Mouse (Mus musculus) kidney, adult 9 months (tissue): ENCODE results near the gene Vamp1.
A peak's percentile ranks its signal among the peaks of the same experiment; 100 is the strongest.

Experiments
- DNase-seq: peaks from one replicate; pipeline ENCODE4 v3.0.0; 2022

The Vamp1 gene

DNA sequence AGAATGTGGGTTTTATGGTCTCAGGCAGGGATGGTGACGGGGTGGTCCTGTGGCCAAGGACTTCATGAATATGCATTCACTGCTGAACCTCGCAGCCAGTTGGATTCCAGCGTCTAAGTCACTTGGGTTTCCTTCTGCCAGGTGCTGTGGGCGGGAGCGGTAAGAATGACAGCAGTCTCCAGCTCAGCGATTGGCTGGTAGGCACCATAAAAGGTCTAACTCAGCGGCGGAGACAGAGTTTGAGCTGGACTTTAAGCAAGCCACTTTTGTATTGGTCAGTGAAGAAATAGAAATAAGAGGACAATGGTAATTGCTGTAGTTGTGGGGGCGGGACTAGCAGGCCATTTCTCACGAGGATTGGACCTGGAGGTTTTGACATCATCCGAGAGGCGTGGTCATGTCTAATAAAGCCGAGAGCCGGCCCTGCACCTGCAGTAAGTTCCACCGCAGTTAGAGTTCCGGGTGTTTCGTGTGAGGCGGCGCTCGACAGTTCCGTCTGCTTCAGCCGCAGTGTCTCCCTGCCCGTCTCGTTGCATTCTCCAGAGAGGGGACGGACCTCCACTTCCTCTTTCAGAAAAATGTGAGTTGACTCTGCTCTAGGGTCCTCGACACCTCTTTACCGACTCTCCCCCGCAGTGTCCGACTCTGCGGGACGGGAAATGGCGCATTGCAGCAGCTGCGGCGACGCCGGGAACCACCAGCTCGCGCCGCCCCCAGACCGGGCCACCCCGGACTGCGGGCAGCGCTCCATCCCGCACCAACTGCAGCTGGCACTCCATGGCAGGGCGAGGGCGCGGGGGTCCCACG is at the start of gene Vamp1:
Gene Vamp1 (plus strand): TSS at position 404 of the 807 bp plus-strand sequence.
- DNase-seq = peak; percentile 99

DNA sequence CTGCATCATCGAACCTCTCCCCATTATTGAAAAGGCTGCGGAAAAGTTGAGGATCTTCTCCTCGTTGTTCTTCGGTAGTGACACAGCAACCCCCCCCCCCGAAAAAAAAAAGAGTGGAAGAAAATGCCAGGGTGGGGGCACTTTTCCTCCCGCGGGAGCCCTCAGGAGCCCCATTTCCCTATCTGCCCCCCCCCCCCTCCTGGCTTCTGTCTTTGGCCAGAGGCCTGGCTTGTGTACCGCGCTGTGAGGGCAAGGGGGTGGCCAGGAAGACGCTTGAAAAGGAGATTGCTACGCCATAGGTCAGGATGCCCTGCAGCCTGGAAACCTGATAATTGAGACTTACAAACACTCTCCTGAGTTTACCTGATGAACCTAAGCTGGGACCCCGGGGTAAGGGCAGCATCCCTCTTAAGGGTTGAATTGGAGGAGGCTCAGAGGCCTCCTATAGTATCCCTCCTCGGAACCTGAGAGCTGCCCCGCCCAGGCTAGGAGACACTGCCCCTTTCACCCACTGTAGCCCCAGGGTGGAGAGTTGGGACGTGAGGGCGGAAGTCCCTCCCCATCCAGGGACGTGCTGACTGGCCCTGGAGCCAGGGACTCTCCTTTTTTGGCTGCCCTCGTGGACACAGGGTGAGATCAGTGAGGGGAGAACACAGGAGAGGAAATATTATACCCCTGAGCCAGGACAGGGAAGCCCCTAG is 49.1 kb upstream of the Vamp1 start, which contains the start of gene Gapdh:
Gene Gapdh (minus strand): TSS at position 417 of the 701 bp plus-strand sequence.
- DNase-seq = peak; percentile 94

DNA sequence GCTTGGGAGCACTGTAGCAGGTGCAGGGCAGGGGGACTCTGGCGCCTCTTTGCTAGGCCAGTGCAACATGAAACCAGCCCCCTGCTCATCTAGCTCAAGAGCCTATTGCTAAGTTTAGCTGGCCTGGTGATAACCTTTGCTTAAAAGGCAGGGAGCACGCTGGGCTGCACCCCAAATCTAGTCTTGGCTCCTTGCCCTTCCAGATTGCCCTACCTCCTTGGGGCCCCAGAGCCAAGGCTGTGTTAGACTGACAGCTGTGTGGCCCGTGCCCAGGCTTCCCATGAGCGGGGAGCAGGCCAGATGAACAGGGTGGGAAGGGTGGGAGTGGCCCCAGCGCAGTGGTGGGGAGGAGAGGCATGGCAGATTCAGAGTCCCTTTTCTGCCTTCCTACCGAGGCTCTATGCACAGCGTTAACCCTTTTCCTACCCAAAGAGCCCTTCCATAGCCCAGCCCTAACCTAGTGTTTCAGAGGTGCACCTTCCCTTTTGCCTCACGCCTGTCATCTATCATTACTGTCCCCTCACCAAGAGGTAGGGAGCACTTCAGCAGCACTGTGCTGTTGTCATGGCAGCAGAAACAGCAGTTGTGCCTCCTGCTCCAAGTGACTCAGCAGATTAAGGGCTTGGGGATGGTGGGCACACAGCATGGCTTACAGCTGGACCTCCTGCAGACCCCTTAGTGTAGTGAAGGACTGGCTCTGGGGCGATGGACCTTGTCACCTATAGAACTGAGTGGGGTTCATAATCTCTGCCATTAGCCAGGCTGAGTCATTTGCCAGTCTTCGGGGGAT is 48.3 kb upstream of the Vamp1 start:
- DNase-seq = no peak

- DNase-seq = no peak
Measured at GRCm38 (mm10) chr6:125168086-125168485, 47.3 kb upstream of the Vamp1 start.

DNA sequence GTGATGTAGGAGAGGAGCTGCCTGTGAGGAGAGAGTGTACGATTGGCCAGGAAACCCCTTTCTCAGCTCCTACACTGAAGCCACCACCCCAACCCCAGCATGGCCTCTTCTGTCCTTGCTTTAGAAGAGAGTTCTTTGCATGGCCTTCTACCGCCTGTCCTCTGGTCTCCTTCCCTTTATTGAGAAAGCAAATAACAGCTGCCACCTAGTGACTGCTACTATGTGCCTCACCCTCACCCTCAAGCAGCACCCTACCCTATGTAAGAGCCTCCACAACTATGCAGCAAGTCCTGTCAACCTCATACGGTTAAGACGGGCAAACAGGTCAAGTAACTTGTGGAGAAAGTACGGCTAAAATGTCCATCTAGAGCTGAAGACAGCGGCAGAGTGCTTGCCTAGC is 45.2 kb upstream of the Vamp1 start:
- no peak for DNase-seq

DNA sequence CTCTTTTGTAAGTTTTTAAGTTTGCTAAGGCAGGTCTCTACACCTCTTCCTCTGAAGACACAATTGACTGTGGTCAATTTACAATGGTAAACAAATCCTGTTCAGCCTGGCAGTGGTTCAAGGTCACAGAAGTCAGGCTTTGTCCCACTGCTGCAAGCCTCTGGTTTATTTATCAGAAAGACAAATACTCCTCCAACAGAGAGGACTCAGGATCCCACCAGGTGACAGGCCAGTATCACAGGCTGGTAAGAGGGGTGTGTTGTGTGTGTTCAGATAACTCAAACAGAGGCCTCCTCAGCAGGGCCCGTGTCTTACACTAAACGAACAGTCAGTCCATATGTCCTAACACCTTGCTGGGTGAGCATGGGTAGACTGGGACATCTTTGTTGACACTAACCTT is 42.9 kb upstream of the Vamp1 start:
- no peak for DNase-seq

GRCm38 (mm10) chr6:125173256-125173655 is 42.1 kb upstream of the Vamp1 start:
- no peak for DNase-seq

DNA sequence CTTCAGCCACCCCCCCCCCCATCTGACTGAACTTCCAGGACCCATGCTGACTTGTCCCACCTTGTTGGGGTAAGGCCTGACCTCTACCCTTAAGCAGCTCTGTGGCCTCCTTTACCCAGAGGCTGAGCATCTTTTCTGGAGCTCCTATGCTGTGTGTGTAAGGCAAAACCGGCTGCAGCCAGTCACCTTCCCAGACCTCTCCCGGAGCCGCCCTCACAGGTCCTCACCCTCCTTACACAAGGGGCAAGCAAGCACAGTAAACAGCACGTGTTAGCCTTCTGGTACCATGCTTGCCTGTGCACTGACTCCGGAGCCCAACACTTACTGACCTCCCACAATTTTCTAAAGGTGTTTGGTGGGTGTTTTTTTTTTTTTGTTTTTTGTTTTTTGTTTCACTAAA is 39.9 kb upstream of the Vamp1 start:
- no peak for DNase-seq

DNA sequence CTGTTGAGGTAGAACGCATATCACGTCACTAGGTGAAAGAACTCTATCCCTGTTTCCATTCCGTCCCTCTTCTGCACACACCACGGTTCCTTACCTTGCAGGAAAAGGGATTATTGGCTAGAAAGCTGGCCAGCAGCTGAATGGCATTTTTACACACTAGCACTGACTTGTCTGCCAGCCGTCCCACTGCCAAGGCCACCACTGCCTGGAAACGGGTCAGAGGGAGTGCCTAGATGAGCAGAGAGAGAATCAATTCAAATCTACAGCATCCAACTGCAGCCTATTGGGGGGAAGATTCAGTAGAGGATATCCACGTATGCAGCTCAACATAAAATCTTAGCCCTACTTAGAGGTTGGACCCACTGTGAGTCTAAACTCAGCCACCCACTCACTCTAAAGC is 35.8 kb upstream of the Vamp1 start:
- no peak for DNase-seq

DNA sequence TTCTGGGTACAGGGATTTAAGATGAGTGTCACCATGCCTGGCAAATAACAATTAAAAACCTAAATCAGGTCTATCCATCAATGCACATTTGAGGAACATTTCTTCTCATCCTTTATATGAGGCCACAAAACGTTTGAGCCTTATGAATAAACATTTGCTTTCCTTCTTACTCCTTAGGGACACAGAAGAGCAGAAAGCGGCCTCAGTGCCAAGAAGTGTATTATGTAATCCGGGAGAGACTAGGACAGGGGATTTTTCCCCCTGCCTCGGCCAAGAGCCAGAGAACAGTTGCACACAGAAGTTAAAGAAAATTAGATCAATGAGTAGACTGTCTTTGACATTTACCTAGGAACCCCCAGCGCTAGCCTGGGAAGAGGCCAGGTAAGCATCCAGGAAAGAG is 33.2 kb upstream of the Vamp1 start:
- no peak for DNase-seq

- DNase-seq = no peak
Measured at GRCm38 (mm10) chr6:125186203-125186602, 29.1 kb upstream of the Vamp1 start.

DNA sequence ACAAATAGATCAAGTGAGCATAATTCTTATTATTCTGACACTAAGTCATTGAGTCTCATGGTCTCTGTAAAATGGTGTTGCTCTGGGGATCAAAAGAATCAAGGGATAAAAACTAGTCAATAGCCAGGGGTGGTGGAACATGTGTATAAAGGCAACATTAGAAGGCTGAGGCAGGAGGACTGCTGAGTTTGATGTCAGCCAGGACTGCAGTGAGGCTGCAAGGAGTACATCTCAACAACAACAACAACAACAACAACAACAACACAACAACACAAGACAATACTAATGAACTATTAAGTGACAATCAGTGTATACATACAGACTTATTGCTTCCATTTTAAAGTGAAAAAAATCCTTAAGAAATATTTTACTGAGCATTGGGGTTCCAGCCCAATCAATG is 24.5 kb upstream of the Vamp1 start:
- no peak for DNase-seq

- DNase-seq = peak; percentile 98
Measured at GRCm38 (mm10) chr6:125191332-125192015, 23.9 kb upstream of the Vamp1 start, which contains the start of the genes Ncapd2 and Mrpl51. Gene Ncapd2, minus strand, starts transcription at chr6:125191701. Gene Mrpl51, plus strand, starts transcription at chr6:125191801.

DNA sequence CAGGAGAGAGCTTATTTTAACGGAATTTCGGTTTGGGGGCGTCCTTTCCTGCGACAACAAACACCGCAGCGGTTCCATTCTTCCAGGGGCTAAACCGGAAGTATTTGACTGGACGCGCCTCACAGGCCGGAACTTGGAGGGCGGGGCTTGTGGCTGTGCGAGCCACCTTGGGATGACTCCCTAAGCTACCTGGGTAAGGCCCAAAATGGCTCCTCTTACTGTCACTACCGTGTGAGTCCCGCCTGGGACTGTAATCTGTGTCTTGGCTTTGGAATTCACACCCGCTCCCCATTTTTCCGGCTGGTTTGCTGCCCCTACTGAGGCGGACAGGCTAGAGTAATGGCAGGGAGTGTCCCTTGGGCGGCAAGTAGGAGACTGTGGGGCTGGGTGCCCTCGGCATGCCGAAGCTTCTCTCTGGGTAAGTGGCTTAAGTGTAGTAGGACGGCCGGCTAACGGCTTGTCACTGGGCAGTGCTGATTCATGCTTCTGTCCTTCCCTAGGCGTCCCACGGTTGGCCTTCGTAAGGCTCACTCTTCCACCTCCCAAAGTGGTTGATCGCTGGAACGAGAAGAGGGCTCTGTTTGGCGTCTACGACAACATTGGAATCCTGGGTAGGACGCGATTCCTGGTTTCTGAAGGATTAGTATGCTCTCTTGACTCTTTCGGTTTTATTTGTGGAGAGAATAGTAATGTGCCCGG is 23.2 kb upstream of the Vamp1 start:
- peak; percentile 96 for DNase-seq

- DNase-seq = no peak
Measured at GRCm38 (mm10) chr6:125192841-125193240, 22.5 kb upstream of the Vamp1 start.

- DNase-seq = no peak
Measured at GRCm38 (mm10) chr6:125193390-125193789, 22.0 kb upstream of the Vamp1 start.

- DNase-seq = no peak
Measured at GRCm38 (mm10) chr6:125195541-125196075, 19.7 kb upstream of the Vamp1 start.

DNA sequence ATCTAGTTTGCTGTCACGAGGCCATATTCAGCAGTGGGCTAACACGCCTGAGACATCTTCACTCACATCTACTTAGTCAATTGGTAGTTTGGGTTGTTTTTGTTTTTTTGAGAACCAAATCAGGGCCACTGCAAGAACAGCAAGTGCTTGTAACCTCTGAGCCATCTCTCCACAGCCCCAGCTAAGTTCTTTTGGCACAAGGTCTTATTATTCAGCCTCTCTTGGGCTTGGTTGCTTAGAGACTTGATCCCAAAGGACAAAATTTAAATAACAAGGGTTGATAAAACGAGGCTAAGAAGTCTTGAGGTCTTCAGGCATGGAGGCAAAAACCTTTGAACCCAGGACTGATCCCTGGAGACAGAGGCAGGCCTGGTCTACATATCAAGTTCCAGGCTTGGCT is 19.1 kb upstream of the Vamp1 start:
- DNase-seq = no peak

GRCm38 (mm10) chr6:125197166-125197565 is 18.2 kb upstream of the Vamp1 start:
- DNase-seq = no peak

DNA sequence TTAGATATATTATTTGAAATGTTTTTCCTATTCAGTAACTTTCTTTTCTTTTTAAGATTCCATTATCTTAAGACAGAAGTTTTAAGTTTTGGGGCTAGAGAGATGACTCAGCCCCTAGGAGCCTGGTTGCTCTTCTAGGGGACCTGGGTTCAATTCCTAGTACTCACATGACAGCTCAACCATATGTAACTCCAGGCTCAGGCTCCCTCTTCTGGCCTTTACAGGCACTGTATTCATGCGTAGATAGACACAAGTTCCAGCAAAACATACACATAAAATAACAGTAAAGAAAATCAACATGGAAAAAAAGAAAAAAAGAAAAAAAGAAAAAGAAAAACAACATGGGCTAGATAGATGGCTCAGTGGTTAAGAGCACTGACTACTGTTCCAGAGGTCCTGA is 4.9 kb upstream of the Vamp1 start:
- DNase-seq = no peak

GRCm38 (mm10) chr6:125212621-125213020 is 2.7 kb upstream of the Vamp1 start:
- DNase-seq = no peak

DNA sequence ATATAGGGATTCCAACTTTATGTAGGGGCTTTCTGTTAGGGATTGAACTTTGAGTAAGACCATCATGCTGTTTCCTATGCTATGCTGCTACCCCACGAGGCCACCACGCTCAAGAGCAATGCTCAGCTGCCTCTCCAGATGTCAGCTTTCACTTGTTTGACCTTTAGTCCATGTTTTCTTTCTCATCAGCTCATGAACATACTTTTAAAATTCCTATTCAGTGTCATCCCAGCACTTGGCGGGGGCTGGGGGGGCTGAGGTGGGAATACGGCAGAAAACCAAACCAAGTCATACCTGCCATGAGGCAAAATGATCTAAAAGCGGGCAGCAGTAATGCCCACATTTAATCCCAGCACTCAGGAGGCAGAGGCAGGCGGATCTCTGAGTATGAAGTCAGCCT is 2.2 kb upstream of the Vamp1 start:
- no peak for DNase-seq
